Mouse (Mus musculus) cerebellum, postnatal 36 days (tissue): ENCODE results near the gene Hs6st1.
A peak's percentile ranks its signal among the peaks of the same experiment; 100 is the strongest.

Source experiments
- DNase-seq, 2 experiments: peaks; one replicate each; pipeline ENCODE4 v3.0.0; 2021 to 2022; ENCODE audit warnings: mixed read lengths in 2 of 2

Hs6st1 gene

GRCm38 (mm10) chr1:36090011-36090721 is 22.0 kb downstream of the Hs6st1 start:
- DNase-seq: no peak

DNA sequence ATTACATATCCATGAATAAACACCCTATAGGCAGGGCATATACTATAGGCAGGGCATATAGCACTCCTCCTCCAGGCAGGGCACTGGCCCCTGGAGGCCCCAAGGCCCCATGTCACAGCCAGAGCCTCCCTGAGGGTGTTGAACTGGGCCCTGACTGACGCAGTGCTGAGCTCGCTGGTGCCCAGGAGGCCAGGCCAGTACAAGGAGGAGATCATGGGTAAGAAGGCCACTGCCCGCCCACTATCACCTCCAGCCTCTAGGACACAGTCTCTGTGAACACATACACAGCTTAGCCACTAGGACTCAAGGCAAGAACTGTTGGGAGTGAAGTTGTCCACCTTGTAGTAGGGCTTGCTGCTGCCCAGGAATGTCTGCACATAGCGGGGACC is 22.5 kb downstream of the Hs6st1 start:
- DNase-seq: no peak

DNA sequence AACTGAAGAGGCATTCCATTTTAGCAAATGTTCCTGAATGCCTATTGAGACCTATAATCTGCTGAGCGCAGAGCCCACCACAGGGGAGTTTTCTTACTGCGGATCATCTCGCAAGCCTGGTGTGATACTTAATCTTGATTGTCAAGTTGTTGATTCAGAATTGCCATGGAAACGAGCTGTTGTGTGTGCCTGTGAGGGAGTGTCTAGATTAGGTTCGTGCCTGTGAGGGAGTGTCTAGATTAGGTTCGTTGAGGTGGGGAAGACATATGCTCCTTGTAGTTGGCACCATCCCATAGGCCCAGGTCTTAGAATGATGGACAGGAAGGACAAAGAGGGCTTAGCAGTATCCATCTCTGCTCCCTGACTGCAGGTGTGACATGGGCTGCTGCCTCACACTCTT is 23.0 kb downstream of the Hs6st1 start:
- DNase-seq: no peak

DNA sequence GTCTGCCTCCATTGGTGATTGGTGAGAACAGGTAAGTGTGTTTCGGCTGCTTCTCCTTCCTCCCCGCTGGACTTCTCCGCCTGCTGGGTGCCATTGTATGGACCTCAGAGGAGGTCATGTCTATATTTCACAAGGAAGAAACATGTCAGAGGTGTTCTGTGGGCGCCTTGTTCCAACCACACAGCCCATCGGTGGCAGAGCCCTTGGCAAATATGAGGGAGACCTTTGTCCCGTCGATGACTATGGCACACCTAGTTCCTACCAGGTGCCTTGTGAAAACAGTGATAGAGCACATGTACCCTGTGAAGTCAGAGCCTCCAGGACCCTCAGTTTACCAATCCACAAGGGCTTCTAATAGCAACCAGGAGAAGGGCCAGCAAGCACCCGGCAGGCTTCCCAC is 25.5 kb downstream of the Hs6st1 start:
- no peak for DNase-seq

DNA sequence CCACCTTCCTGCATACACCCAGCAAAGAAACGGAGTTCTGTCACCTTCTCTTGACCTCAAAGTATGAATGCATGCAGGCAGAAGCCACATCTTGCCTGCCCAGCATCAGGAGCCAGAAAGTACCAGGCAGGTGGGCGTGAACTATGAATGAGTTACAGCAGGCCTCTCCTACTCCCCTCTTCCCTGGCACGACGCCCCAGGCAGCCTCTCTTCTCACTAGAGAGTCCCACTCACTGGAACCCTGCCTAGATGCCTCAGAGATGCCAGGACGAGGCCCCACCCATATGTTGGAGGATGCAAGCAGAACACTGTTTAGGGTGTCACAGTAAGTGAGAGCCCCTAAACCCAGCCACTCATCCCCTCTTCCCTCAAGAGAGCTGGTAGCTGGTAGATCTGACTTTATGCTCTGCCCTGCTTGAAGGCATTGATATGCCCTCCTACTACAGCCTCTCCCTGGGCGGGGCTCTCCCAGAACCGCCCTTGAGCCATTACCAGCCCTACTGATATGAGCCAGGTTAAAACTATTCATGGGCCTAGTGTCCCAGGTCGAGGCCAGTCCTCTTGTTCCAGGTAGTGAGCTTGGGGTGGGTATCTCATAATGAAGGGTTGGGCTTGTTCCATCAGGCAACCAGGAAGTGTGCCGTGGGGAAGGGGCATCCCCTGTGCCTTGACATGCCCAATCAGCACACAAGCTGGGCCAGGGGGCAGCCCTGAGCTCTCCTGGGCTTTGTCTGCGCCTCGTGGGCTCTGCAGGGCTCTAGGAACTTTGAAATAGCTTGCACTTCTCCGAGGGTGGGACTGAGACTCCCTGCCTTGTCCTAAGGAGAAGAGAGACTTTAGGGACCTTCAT is 27.4 kb downstream of the Hs6st1 start:
- DNase-seq: peak in 1 of 2 experiments; percentile 51

DNA sequence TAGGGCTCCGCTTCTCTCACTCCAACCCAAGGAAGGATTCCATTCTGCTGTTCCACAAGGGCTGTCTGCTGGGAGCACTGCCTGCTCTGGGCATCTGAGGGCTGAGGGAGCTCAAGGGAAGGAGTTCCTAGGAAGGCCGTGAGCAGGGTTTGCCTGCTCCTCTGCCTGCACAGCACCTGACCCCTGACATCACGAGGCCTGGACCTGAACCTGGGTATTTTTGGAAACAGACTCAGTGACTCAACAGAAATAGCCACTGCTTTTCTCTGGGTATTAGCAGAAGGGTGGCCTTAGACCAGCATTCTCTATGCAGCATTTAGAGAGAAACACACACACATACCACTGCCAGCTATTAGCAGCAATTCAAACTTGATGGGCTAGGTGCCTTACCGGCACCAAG is 30.2 kb downstream of the Hs6st1 start:
- DNase-seq: no peak

DNA sequence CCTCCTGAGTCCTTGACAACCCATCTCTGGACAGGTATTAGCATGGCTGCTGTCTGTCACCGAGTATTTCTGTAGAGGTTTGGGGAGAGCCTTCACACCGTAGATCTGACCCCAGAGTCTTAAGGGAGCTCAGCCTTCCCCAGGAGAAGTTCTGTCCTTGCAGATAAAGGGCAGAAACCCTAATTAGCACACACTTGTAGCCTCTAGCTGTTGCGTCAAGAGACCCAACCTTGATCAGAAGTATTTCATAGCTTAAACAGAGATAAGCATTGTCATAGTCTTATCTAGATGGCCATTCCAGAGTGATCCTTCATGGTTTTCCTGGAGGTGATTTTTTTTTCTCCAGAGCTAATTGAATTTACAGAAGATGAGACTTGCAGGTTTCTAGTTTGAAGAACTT is 32.2 kb downstream of the Hs6st1 start:
- no peak for DNase-seq

DNA sequence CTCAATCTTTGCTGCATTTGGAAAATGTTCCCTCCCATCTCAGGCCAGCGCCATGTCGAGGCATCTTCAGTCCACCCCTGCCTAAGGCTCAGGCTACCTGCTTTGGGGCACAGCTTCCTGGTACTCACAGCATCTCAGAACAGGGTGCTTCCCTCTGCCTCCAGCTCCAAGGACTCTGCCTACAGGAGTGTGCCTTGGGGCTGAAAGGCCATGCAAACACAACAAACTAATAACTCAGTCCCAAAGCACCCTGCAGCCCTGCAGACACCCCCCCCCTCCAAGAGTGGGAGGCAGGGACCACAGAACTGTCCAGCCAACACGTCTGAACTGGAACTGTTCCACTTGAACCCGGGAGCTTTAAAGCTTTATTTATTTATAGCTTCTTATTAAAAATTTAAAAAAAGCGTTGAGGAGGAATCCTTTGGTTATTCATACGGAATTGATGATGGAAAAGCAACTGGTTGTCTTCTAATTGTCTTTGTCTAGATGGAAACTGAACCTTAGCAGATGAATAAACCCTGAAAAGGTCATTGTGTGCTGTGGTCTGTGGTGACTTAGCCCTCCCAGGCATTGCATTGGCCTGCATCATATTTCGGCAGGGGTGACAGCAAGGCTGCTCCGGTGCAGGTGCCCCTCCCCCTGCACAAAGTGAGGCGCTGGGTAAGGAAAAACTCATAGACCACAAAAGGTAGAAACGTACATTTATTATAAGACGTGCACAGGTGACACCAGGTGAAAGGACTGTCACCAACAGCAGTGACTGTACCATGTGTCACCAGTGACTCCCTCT is 37.9 kb downstream of the Hs6st1 start:
- DNase-seq: no peak

GRCm38 (mm10) chr1:36109987-36110386 is 41.8 kb downstream of the Hs6st1 start:
- no peak for DNase-seq

DNA sequence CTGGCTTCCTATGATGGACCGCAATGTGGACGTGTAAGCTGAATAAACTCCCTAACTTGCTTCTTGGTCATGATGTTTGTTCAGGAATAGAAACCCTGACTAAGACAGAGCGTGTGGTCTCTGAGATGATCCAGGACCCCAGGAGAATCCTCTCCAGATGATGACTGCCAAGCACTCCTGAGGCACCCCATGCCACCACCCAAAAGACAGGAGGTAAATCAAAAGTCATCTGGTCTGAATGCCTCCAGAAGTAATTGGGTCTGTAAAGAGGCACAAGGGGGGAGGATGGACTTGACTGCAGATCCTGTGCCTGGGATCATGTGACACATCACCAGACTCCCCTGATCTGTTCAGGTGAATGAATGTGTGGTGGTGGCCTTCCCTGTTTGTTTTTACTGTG is 44.5 kb downstream of the Hs6st1 start:
- DNase-seq: no peak

DNA sequence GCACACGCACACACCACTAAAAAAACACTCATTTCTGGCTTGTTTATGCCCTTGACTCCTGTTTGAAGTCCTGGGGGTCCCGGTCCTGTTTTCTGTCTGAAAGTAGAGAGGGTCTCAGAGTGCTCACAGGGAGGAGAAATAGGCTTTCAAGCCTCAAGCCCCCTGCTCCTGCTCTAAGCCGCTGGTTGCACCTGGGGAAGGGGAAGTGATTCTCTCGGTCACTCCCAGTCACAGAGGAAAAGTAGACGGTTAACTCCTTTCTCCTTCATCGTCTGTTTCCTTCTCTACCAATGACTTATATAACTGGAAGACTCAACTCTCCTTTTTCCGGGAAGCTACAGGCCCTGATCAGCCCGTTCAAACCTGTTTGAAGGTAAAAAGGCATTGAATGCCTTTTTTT is 45.5 kb downstream of the Hs6st1 start:
- no peak for DNase-seq

DNA sequence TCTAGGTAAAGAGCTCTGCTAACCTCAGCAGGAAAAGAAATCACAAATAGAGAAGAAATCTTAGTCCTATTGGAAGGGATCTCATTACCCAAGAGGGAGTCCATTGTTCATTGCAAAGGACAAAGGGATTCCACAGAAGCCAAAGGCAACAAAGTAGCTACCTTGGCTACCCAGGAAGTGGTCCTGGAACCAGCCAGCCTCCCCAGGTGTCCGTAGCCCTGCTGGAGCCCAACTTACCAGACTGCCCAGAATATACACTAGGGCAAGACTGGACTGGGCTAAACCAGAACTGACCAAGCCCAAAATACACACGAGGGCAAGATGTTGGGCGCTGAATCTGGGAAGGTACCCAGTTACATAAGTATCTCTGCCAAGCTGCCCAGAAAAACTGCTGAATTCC is 46.6 kb downstream of the Hs6st1 start:
- DNase-seq: no peak

GRCm38 (mm10) chr1:36116488-36116887 is 48.3 kb downstream of the Hs6st1 start:
- DNase-seq: no peak

DNA sequence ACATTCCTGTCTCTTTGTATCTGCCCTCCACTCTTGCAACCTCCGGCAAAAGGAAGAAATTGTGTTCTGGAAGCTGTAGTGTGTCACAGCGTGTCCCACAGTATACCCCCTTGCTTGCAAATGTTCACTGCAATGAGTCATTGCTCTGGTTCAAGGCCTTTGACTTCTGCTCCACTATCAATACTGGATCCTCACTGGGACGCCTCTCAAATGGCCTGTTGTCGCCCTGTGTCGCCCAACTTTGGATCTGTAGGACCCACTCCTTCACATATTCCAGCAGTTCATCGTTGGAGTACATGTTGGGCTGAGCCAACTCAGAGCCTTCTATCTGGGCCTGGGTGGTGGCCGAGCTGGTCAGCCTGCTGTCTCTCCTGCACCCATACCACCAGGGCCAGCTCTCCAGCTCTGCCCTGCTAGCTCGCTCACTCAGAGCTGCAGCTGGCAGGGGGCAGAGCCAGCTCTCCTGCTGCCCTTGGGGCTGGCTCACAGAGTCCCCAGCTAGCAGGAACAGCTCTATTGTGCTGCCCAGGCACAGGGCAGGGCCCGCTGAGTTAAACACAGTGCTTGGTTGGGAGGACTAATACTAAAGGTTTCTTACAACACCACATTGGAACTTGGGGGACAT is 50.0 kb downstream of the Hs6st1 start:
- no peak for DNase-seq

DNA sequence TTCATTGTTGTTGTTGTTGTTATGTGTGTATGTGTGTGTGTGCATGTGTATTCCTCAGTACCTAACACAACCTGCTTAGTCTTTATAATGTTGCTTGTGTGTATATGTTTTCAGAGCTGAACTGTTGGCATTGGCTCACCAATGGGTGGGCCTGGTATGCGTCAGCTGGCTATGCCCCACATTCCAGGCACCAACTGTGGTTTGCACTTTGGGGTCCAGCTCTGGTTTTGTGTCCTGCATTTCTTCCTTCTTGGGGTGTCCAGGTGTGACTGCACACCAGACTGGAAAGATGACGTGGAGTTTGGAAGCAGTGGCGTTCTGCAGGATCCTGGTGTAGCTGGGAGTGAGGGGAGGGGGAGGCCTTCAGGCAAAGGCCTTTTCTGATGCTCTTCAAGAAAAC is 50.8 kb downstream of the Hs6st1 start:
- DNase-seq: no peak

DNA sequence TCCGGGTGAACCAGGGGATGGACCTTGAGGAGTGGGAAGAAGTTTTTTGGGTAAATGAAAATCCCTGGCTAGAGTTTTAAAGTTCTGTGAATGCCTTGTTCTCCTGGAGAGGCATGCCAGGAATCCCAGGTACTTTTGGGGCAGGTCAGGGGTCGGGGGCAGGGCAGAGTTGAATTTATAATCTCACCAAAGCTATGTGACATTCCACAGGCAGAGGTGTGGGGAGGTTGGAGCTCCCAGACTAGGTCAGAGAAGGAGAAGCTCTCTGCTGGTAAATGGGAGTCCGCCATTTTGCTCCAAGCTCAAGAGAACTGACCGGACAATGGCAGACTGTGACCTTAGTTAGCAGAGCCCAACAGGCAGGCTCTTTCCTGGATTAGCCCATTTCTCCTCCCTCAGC is 51.2 kb downstream of the Hs6st1 start:
- DNase-seq: no peak

- no peak for DNase-seq
Observed at GRCm38 (mm10) chr1:36121172-36121571, 53.0 kb downstream of the Hs6st1 start.

GRCm38 (mm10) chr1:36125076-36125475 is 56.9 kb downstream of the Hs6st1 start:
- DNase-seq: no peak

- DNase-seq: no peak
Observed at GRCm38 (mm10) chr1:36129126-36129525, 60.9 kb downstream of the Hs6st1 start.

DNA sequence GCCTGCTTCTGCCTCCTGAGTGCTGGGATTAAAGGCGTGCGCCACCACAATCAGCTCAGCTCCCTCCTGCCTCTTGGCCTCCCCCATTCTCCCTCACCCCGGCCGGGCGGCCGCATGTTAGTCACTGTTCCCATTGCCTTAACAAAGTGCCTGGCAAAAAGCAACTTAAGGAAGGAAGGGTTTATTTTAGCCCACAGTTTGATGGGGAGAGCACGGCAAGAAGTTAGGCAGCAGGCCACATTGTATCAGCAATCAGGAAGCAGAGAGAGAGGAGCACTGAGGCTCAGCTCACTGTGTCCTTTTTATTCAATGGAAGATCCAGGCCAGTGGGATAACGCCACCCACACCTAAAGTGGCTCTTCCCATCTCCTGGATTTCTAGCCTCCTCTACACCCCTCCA is 61.7 kb downstream of the Hs6st1 start:
- no peak for DNase-seq

DNA sequence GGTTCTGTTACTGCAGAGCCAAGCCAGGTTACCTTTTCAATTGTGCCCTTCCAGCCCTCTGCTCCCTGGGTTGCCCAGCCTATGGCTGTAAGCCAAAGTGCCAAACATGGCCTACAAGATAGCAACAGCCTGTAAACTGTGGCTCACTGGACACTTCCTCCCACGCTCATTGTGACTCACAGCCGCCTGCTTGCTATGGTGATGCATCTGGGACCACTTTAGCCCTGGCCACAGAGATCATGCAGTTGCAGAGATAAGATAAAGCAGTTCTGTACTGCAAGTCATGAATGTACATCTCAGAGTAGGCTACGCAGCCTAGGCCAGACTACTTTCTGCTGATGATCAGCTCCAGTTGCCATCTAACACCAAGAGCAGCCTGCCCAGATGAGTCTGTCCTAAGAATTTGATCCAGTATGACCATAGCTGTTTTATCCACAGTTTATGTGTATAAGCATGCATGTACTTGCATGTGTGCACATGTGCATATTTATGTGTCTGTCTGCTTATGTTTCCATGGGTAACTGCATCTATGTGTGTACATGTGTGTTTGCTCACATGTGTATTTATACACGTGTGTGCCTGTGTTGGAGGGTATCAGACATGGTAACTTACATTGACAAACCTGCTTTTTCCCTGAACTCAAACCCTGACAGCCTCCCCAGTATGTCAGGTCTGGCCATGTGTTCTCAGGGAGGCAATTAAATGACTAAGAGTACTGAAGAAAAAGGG is 62.3 kb downstream of the Hs6st1 start:
- no peak for DNase-seq

GRCm38 (mm10) chr1:36131154-36131553 is 63.0 kb downstream of the Hs6st1 start:
- no peak for DNase-seq
